Mouse (Mus musculus) lung, embryonic 14.5 days (tissue): ENCODE results near the gene Clasp2. TPM values are rescaled to one million over a fixed set of nuclear protein-coding genes. Genes with fewer than 3 reads are reported as not detected.
"Not testable (repeated sequence)": the region's sequence is repeated elsewhere in the genome, so short reads cannot be mapped to it uniquely, and the experiment has no call there.

Source experiments
- ATAC-seq: fragments of 200-750 bp; cut with Nextera tagmentation; 2 replicates; pipeline ENCODE4 v1.8.0; 2017; ENCODE audit warnings: mild to moderate bottlenecking, moderate TSS enrichment, moderate library complexity; ENCODE audit not compliant: insufficient read depth
- DNase-seq: peaks from one replicate; pipeline ENCODE4 v3.0.0-alpha.2; 2015
- H3K27ac ChIP-seq: fragments of 300-500 bp; sonication (generic); 2 replicates; pipeline ENCODE4 v1.5.1; 2014; ENCODE audit warnings: low read depth, mild to moderate bottlenecking, moderate library complexity
- H3K27me3 ChIP-seq: fragments of 300-500 bp; sonication (generic); 2 replicates; pipeline ENCODE4 v1.6.1; 2014; ENCODE audit warnings: low read length, control low read depth; ENCODE audit not compliant: insufficient read depth
- H3K36me3 ChIP-seq: fragments of 300-500 bp; sonication (generic); 2 replicates; pipeline ENCODE4 v1.6.1; 2014; ENCODE audit warnings: control low read depth; ENCODE audit not compliant: insufficient read depth
- H3K4me1 ChIP-seq: fragments of 300-500 bp; sonication (generic); 2 replicates; pipeline ENCODE4 v1.6.1; 2014; ENCODE audit warnings: antibody characterized with exemption, control low read depth; ENCODE audit not compliant: insufficient read depth
- H3K4me2 ChIP-seq: fragments of 300-500 bp; sonication (generic); 2 replicates; pipeline ENCODE4 v1.6.1; 2014; ENCODE audit warnings: mild to moderate bottlenecking
- H3K4me3 ChIP-seq: fragments of 300-500 bp; sonication (generic); 2 replicates; pipeline ENCODE4 v1.5.1; 2014; ENCODE audit warnings: low read depth, low read length
- H3K9ac ChIP-seq: fragments of 300-500 bp; sonication (generic); 2 replicates; pipeline ENCODE4 v1.6.1; 2014
- H3K9me3 ChIP-seq: fragments of 300-500 bp; sonication (generic); 2 replicates; pipeline ENCODE4 v1.6.1; 2016; ENCODE audit warnings: low read depth, low read length, control low read depth
- CTCF ChIP-seq: IDR thresholded peaks from 2 replicates; pipeline ENCODE4 v1.5.1; 2016; ENCODE audit warnings: antibody characterized with exemption, low read depth
- WGBS: fragments of 180-500 bp; shearing (Covaris S2); extraction: QIAGEN DNeasy Blood & Tissue Kit; methylation state at CpG from one replicate; pipeline ENCODE4 v1.1.7; 2014; 5-methylcytosine and 5-hydroxymethylcytosine counted together
- polyA plus RNA-seq: library from polyadenylated mRNA; unstranded; fragments of >200 nt; fragmentation: Nextera tagmentation; extraction: Ambion mirVana; gene quantifications from 2 replicates; pipeline ENCODE4 v1.2.1, GENCODE M21; 2014

Gene Clasp2
- polyA plus RNA-seq, 1 experiment from 2014 or later, result 34.2 TPM

- Histone ChIP-seq H3K4me3 (no peak overlapping the region), H3K4me2 (no peak overlapping the region), H3K9ac (no peak overlapping the region), H3K36me3 (peaks cover 8% of the 10 kb centered on the region), H3K27me3 (no peaks in the 10 kb centered on the region), H3K27ac (no peak overlapping the region), H3K4me1 (no peaks in the 10 kb centered on the region), H3K9me3 (no peaks in the 10 kb centered on the region)
- TF ChIP-seq CTCF, result no peak
- DNase-seq, result no peak
- 55% methylated on average over 4 of the region's 4 CpGs for WGBS
- ATAC-seq, result no peak
These were observed 41.2 kb downstream of the Clasp2 start for GRCm38 (mm10) chr9:113782362-113783005.

GRCm38 (mm10) chr9:113783674-113784073, 42.4 kb downstream of the Clasp2 start:
- WGBS, result 51% methylated on average over 5 of the region's 5 CpGs
- TF ChIP-seq CTCF, result no peak
- peaks cover 11% of the 10 kb centered on the region for H3K36me3 ChIP-seq
- no peaks in the 10 kb centered on the region for H3K9me3 ChIP-seq
- no peak for DNase-seq
- H3K27me3 ChIP-seq, result no peaks in the 10 kb centered on the region
- H3K4me1 ChIP-seq, result no peaks in the 10 kb centered on the region
- no peak overlapping the region for H3K27ac ChIP-seq
- no peak overlapping the region for H3K4me2 ChIP-seq
- no peak overlapping the region for H3K4me3 ChIP-seq
- no peak overlapping the region for H3K9ac ChIP-seq
- no peak for ATAC-seq

DNA sequence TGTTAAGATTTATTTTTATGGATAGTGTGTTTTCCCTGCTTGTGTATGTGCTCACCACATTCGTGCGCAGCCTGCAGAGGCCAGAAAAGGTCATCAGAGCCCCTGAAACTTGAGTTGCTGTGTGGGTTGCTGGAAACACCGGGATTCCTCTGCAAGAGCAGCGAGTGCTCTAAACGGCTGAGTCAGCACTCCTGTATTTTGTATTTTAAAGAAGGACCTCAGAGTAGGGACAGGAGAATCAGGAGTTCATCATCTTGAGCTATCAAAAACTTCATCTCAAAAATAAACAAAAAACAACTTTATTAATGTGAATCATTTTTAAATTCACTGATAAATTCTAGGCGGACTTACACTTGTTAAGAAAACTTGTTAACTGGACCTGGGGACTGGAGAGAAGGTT, 48.0 kb downstream of the Clasp2 start:
- not testable (repeated sequence) for H3K4me2 ChIP-seq, H3K36me3 ChIP-seq, H3K27ac ChIP-seq, ATAC-seq, H3K4me1 ChIP-seq, H3K27me3 ChIP-seq, H3K9me3 ChIP-seq, DNase-seq, H3K9ac ChIP-seq, H3K4me3 ChIP-seq
- 44% methylated on average over 4 of the region's 6 CpGs for WGBS

GRCm38 (mm10) chr9:113792651-113793512, 51.6 kb downstream of the Clasp2 start:
- Histone ChIP-seq H3K4me3 (peak overlapping the region; percentile 35), H3K36me3 (0 out of 2 replicates have a peak, but pooled peaks cover under 1% of the 10 kb centered on the region), H3K9ac (peak overlapping the region; percentile 45), H3K4me1 (0 out of 2 replicates have a peak, but pooled peaks cover 6% of the 10 kb centered on the region), H3K27me3 (no peaks in the 10 kb centered on the region), H3K27ac (peak overlapping the region; percentile 70), H3K4me2 (peak overlapping the region; percentile 60), H3K9me3 (no peaks in the 10 kb centered on the region)
- DNase-seq, result peak; percentile 88
- 4% methylated on average over 17 of the region's 17 CpGs for WGBS
- TF ChIP-seq CTCF, result no peak
- ATAC-seq, result peak; percentile 91

DNA sequence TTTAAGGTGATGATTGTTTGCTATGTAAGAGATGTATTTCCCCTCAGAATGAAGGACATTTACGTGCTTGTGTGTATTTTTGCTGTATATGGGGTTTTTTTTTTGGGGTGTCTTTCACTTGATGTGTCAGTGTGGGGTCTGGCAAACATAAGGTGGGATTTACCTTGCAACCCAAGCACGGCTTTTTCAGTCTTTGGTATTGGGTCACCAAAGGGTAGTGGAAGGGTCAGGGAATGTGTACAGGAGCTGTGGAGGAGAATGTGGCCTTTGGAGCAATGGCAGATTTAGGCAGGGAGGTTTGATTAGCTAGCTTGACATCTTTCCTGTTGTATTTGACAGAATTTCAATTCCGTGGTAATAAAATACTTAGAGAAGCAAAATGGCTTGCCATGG, 52.2 kb downstream of the Clasp2 start:
- DNase-seq (no peak), ATAC-seq (no peak)
- Histone ChIP-seq H3K27ac (peak overlapping the region; percentile 70; the same call in 1 of the 2 replicates), H3K4me2 (peak overlapping the region; percentile 60), H3K9ac (peak overlapping the region; percentile 45), H3K36me3 (no peaks in the 10 kb centered on the region), H3K27me3 (no peaks in the 10 kb centered on the region), H3K4me1 (0 out of 2 replicates have a peak, but pooled peaks cover 6% of the 10 kb centered on the region), H3K9me3 (no peaks in the 10 kb centered on the region), H3K4me3 (peak overlapping the region; percentile 35)
- no peak for TF ChIP-seq CTCF
- 37% methylated on average over 3 of the region's 3 CpGs for WGBS

GRCm38 (mm10) chr9:113793966-113794365, 52.7 kb downstream of the Clasp2 start:
- H3K36me3 ChIP-seq, result no peaks in the 10 kb centered on the region
- H3K4me2 ChIP-seq, result peak overlapping the region; percentile 60; the same call in 1 of the 2 replicates
- no peaks in the 10 kb centered on the region for H3K9me3 ChIP-seq
- 82% methylated on average over 2 of the region's 2 CpGs for WGBS
- TF ChIP-seq CTCF, result no peak
- H3K27me3 ChIP-seq, result no peaks in the 10 kb centered on the region
- ATAC-seq (no peak), DNase-seq (no peak)
- H3K4me1 ChIP-seq, result 0 out of 2 replicates have a peak, but pooled peaks cover 6% of the 10 kb centered on the region
- H3K9ac ChIP-seq, result no peak overlapping the region
- H3K27ac ChIP-seq, result no peak overlapping the region
- H3K4me3 ChIP-seq, result peak overlapping the region; percentile 35; the same call in 1 of the 2 replicates

DNA sequence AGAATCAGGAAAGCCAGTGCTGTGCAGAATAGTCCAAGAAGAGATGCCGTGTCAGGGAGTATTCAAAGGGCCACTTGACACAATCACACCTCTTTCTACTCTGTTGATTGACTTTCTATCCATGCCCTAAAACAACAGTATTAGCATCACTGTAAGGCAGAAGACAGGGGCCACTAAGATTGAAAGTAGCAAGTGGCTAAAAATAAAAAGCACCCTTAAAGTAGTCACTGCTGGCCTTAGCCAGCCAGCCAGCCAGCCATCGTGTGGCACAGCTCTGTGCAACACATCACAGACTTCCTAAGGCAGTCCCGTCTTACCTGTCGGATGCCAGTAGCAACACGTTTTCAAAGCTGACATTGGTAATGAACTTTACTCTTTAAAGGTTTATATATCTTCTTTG, 55.9 kb downstream of the Clasp2 start:
- Histone ChIP-seq H3K4me3 (no peak overlapping the region), H3K9ac (no peak overlapping the region), H3K4me2 (no peak overlapping the region), H3K27me3 (no peaks in the 10 kb centered on the region), H3K36me3 (no peaks in the 10 kb centered on the region), H3K9me3 (no peaks in the 10 kb centered on the region), H3K4me1 (0 out of 2 replicates have a peak, but pooled peaks cover 4% of the 10 kb centered on the region), H3K27ac (no peak overlapping the region)
- WGBS, result 78% methylated on average over 5 of the region's 5 CpGs
- no peak for DNase-seq
- TF ChIP-seq CTCF, result no peak
- no peak for ATAC-seq
